Mouse (Mus musculus): ENCODE results near the gene Idh3a.
"Not testable (repeated sequence)": the region's sequence is repeated elsewhere in the genome, so short reads cannot be mapped to it uniquely, and the experiment has no call there.

The Idh3a gene

GRCm38 (mm10) chr9:54586199-54587061 is at the start of gene Idh3a:
Gene Idh3a (plus strand): TSS chr9:54586334.
- DNase-seq = peak; percentile 100

GRCm38 (mm10) chr9:54537030-54537429 is 49.1 kb upstream of the Idh3a start:
- no peak for DNase-seq

- no peak for DNase-seq
Observed at GRCm38 (mm10) chr9:54537480-54537879, 48.7 kb upstream of the Idh3a start.

- no peak for DNase-seq
Observed at GRCm38 (mm10) chr9:54538244-54538643, 47.9 kb upstream of the Idh3a start.

GRCm38 (mm10) chr9:54538684-54539083 is 47.5 kb upstream of the Idh3a start, which contains the start of gene Sh2d7:
Gene Sh2d7 (plus strand): TSS chr9:54538984.
- no peak for DNase-seq

- DNase-seq = no peak
Observed at GRCm38 (mm10) chr9:54540801-54541200, 45.3 kb upstream of the Idh3a start.

GRCm38 (mm10) chr9:54544212-54544953 is 41.8 kb upstream of the Idh3a start:
- DNase-seq = no peak

- DNase-seq = no peak
Observed at GRCm38 (mm10) chr9:54544954-54545315, 41.2 kb upstream of the Idh3a start.

GRCm38 (mm10) chr9:54547536-54547935 is 38.6 kb upstream of the Idh3a start:
- peak; percentile 76 for DNase-seq

GRCm38 (mm10) chr9:54549433-54549832 is 36.7 kb upstream of the Idh3a start:
- no peak for DNase-seq

GRCm38 (mm10) chr9:54552409-54552808 is 33.7 kb upstream of the Idh3a start:
- peak; percentile 51 for DNase-seq

GRCm38 (mm10) chr9:54555044-54555443 is 31.1 kb upstream of the Idh3a start:
- no peak for DNase-seq

GRCm38 (mm10) chr9:54558731-54559130 is 27.4 kb upstream of the Idh3a start:
- DNase-seq = no peak

- DNase-seq = peak; percentile 91
Observed at GRCm38 (mm10) chr9:54559771-54560471, 26.2 kb upstream of the Idh3a start, which contains the start of gene Cib2. Gene Cib2 (minus strand): TSS chr9:54560218.

- DNase-seq = no peak
Observed at GRCm38 (mm10) chr9:54560831-54561601, 25.1 kb upstream of the Idh3a start.

GRCm38 (mm10) chr9:54566958-54567357 is 19.2 kb upstream of the Idh3a start:
- no peak for DNase-seq

- no peak for DNase-seq
Observed at GRCm38 (mm10) chr9:54568732-54569131, 17.4 kb upstream of the Idh3a start.

GRCm38 (mm10) chr9:54571130-54571839 is 14.8 kb upstream of the Idh3a start:
- DNase-seq = no peak

GRCm38 (mm10) chr9:54583712-54584111 is 2.4 kb upstream of the Idh3a start:
- no peak for DNase-seq

GRCm38 (mm10) chr9:54584127-54584526 is 2.0 kb upstream of the Idh3a start:
- DNase-seq = not testable (repeated sequence)

GRCm38 (mm10) chr9:54585839-54586198 is 315 bp upstream of the Idh3a start:
- DNase-seq = no peak

GRCm38 (mm10) chr9:54587863-54588262 is 1.7 kb downstream of the Idh3a start:
- no peak for DNase-seq
